Mouse (Mus musculus) left cerebral cortex, adult 2 months (tissue): ENCODE measurements around the gene Acot4. TPM values are rescaled to one million over a fixed set of nuclear protein-coding genes. Genes with fewer than 3 reads are reported as not detected.
"Not testable (repeated sequence)": the region's sequence is repeated elsewhere in the genome, so short reads cannot be mapped to it uniquely, and the experiment has no call there.

ENCODE experiments used
- DNase-seq, 2 experiments: peaks; one replicate each; pipeline ENCODE4 v3.0.0; 2021 to 2022; ENCODE audit warnings: low spot score in 2 of 2, mixed read lengths in 1 of 2; ENCODE audit errors: extremely low spot score in 1 of 2
- H3K27ac ChIP-seq: fragments of 200-600 bp; 2 replicates; pipeline ENCODE4 v1.8.1; 2022
- H3K4me3 ChIP-seq: fragments of 200-600 bp; 2 replicates; pipeline ENCODE4 v1.8.1; 2022
- CTCF ChIP-seq: fragments of 200-600 bp; IDR thresholded peaks from 2 replicates; pipeline ENCODE4 v1.8.1; 2022; ENCODE audit warnings: antibody characterized with exemption, mild to moderate bottlenecking, moderate library complexity
- intact Hi-C: fragments of 180-260 bp; cut with DNase I; formaldehyde crosslinking; loops from one replicate; pipeline ENCODE4 v1.15.1; 2025
- total RNA-seq, 2 experiments: library from RNA; stranded (reverse); gene quantifications; 2 replicates each; pipeline ENCODE4 v1.2.3; 2021

Gene Acot4
- total RNA-seq, 2 experiments from 2014 or later = 2.3 to 2.9 TPM

DNA sequence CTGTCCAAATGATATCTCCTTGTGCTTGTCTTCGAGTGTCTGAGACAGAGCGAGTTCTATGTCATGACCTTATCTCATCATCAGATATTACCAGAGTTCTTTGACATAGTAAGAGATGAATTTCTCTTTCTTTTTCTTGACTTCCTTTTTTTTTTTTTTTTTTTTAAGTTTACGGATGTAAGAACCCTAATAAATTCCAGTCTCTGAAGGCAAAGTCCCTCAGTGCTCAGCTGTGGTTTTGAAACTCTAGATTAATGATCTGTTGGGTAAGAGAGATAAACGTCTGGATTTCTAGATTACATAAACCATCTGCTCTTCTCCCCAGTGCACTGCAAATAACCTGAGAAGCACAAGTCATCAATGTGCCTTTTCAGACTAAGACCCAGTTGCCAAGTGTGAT, 4.1 kb upstream of the Acot4 start:
- intact Hi-C loops = loop anchor here (5.0 to 10.0 kb wide), 2 partner anchors 47 to 319 kb away; partner anchors contain the start of gene Acot2
- TF ChIP-seq CTCF = no peak
- DNase-seq = no peak
- no peak overlapping the region for H3K4me3 ChIP-seq
- no peak overlapping the region for H3K27ac ChIP-seq

DNA sequence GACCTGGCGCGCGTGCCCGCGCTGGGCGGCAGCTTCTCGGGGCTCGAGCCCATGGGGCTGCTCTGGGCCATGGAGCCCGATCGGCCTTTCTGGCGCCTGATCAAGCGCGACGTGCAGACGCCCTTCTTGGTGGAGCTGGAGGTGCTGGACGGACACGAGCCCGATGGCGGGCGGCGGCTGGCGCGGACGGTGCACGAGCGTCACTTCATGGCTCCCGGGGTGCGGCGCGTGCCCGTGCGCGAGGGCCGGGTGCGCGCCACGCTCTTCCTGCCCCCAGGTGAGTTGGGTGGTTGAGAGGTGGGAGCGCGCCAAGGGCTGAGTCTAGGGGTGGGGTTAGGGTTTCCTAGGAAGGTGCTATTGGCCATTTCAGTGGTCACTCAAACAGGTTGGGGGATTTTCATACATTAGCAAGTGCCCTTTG, 522 bp downstream of the Acot4 start, which contains the start of gene Gm49366:
Gm49366 (plus strand) TSS at position 245 of the 421 bp plus-strand sequence.
- Histone ChIP-seq H3K27ac (peak within 1 kb of the TSS; percentile 57), H3K4me3 (peak within 1 kb of the TSS; percentile 57)
- intact Hi-C loops = loop anchor here (10.0 kb wide), 1 partner anchor 324 kb away; no protein-coding TSS in a partner anchor
- DNase-seq = peak; percentile 24 to 40

DNA sequence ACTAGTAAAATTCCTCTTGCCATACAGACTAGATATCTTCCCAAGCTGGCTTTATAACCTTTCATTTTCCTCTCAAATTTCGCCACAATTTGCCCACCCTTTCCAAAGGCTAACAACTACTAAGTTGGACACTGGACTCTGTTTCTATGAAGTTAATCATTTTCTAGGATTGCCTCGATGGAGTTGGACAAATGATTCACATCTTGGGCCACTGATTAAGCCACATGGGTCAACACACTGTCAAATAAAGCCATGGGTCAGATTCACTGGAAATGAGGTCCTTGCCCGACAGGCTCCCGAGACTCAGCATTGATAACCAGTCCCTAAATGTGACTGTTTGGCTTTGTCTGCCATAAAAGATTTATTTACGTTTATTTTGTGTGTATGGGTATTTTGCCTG, 4.1 kb downstream of the Acot4 start:
- no peak overlapping the region for H3K27ac ChIP-seq
- H3K4me3 ChIP-seq = no peak overlapping the region

DNA sequence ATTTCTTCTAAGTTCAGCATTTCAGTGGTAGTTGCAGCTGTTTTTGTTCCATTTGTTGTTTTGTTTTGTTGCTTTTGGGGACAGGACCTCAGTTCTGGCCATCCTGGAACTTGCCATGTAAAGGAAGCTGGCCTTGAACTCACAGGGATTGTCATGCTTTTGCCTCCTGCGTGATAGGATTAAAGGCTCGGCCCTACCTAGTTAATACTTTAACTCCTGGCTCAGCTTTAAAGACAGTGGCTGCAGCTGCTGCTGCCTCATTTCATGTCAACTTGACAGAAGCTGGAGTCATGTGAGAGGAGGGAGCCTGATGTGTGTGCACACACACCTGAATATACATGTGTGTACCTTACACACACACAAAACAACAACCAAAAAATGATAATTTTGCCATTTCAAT, 5.9 kb downstream of the Acot4 start:
- no peak overlapping the region for H3K27ac ChIP-seq
- no peak for DNase-seq
- intact Hi-C loops = no loop called here
- no peak for TF ChIP-seq CTCF
- H3K4me3 ChIP-seq = no peak overlapping the region

More for the DNA sequence above, 4.1 kb downstream of the Acot4 start:
- DNase-seq = no peak
- intact Hi-C loops = no loop called here
- TF ChIP-seq CTCF = no peak

DNA sequence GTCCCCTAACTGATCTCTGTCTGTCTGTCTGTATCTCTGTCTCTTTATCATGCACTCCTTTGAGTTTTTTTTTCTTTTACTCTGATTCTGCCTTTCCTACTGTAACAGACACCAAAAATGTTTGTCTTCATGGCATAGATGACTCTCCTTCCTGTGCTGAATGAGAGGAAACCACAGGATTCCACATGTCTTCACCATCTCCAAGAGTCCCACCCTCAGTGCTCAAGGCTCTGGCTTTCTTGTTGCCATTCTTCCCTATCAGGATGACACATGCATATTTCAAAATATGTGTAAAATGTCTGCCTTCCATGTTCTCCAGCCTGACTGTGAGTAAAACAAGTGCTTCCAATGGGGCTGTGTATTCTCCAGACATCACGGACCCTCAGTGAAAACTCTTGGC, 8.7 kb downstream of the Acot4 start:
- TF ChIP-seq CTCF = no peak
- Histone ChIP-seq H3K4me3 (no peak overlapping the region), H3K27ac (no peak overlapping the region)
- no peak for DNase-seq
- intact Hi-C loops = no loop called here

DNA sequence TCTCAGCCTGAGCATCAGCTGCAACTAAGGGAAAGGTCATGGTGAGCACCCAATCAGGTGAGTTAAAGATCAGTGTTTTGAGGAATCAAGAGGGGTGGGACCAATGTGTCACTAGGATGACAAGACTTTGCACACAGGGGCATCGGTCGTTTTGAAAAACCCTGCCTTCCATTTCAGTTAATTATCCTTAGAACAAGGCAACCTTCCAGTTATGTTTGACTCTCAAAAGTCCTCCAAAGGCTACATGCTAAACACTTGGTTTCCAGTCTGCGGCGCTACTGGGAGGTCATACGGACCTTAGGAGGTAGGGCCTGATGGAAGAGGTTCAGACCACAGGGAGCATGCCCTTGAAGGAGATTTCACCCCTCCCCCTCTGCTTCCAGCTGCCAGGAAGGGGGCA, 12.6 kb downstream of the Acot4 start:
- intact Hi-C loops, H3K27ac ChIP-seq, H3K4me3 ChIP-seq, DNase-seq: not testable (repeated sequence)

DNA sequence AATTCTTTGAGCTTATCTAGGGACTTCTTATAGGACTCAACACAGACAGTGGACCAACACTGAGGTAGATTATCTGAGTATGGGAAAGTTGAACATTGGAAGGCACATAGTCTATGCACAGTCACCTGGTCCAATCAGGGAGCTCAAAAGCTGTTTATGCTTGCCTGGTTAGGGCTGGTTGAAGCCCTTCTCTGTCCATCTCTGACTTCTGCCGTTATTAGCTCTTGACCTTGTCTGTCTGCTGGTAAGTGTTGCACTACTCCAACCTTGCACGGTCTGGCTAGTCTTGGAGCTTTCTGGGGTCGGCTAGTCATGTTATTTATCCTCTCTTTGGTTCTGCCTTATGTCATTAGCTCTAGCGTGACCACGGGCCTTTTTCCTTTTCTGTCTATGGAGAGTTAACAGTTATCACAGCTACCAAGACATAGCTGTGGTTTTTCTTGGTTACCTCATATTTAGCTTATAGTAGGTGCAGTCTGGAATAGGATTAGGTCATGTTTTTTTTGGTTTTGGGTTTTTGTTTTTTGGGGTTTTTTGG, 13.8 kb downstream of the Acot4 start, which contains the start of gene Acot3:
Acot3 (plus strand) TSS at position 208 of the 538 bp plus-strand sequence.
- no peak for DNase-seq
- Histone ChIP-seq H3K27ac (no peak within 1 kb of the TSS), H3K4me3 (peak within 1 kb of the TSS; percentile 51; the same call in 1 of the 2 replicates)
- intact Hi-C loops = no loop called here
- TF ChIP-seq CTCF = no peak

DNA sequence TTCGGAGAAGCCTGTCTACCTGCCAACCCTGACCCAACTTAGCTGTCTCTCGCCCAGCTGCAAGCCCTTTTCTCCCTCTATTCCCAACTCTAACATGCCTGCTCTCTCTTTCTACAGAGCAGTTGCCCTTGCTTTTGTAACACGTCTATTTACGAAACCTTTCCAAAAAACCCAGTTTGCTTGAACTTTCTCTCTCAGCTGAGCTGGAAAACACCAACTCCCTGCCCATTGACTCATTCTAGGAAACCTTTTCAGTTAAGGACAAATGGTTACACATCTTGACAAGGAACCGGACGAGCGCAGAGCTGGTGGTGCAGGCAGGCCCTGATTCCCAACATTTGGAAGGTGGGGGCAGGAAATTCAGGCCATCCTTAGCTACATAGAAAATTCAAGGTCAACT, 14.4 kb downstream of the Acot4 start:
- H3K27ac ChIP-seq = no peak overlapping the region
- H3K4me3 ChIP-seq = no peak overlapping the region
- no peak for DNase-seq
- intact Hi-C loops = no loop called here
- TF ChIP-seq CTCF = no peak

DNA sequence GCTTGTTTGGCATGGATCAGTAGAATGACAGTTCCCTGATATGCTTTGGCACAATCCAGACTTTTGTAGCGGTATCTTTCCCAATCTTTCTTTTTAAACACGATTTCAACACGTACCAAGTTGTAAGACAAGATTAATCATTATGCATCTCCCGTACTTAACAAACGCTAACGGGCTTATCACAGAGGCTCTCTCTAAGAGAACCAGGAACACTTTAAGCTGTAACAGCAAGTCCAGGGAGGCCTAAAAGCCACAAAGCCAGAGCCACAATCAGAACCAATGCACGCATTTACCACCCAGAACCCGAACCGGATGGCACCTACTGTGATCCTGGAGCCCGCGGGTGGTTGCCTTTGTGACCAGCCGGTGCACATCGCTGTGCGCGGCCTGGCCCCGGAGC, 15.0 kb downstream of the Acot4 start:
- peak in 1 of 2 experiments; percentile 22 for DNase-seq
- H3K4me3 ChIP-seq = peak overlapping the region; percentile 51
- intact Hi-C loops = no loop called here
- no peak for TF ChIP-seq CTCF
- no peak overlapping the region for H3K27ac ChIP-seq

DNA sequence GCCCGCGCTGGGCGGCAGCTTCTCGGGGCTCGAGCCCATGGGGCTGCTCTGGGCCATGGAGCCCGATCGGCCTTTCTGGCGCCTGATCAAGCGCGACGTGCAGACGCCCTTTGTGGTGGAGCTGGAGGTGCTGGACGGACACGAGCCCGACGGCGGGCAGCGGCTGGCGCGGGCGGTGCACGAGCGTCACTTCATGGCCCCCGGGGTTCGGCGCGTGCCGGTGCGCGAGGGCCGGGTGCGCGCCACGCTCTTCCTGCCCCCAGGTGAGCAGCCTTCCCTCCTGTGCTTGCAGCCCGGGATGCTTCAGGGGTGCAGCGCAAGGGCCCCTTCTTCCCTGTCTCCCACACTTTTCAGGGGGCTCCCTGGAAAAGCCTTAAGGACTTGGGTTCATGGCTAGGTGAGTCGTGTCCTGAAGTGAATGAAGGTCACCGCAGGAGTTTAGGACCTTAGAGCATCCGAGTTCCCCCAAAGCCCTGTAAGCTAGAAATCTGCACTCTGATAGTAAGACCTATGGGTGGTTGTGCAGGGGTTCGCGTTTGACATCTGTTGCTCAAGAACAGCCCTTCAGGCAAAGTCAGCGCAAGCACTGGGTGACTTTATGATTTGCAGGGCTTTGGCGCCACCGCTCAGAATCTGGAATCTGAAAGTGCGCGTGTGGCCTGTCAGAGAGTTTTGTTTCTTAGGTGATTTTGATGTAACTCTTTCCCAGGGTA, 15.7 kb downstream of the Acot4 start:
- Histone ChIP-seq H3K4me3 (peak overlapping the region; percentile 51), H3K27ac (no peak overlapping the region)
- intact Hi-C loops = no loop called here
- no peak; the same call in 1 of the 2 replicates for TF ChIP-seq CTCF
- DNase-seq = peak; percentile 20 to 23

DNA sequence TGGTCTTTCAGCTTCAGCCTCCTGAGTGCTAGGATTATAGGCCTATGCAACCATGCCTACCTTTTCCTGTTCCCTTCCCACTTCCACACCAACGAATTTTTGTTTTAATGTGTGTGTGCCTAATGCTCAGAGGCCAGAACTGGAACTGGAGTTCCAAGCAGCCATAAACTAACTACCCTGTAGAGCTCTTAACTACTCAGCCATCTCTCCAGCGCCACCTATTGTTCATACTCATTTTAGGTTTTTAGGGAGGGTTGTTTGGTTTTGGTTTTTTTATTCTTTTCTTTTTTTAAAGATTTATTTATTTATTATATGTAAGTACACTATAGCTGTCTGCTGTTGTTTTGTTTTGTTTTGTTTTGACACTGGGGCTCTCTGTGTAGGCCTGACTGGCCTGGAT, 22.8 kb downstream of the Acot4 start:
- TF ChIP-seq CTCF = peak; percentile 70
- intact Hi-C loops = loop anchor here (2.0 to 5.0 kb wide), 2 partner anchors 88 to 349 kb away; no protein-coding TSS in a partner anchor
- no peak overlapping the region for H3K4me3 ChIP-seq
- no peak overlapping the region for H3K27ac ChIP-seq
- no peak for DNase-seq

DNA sequence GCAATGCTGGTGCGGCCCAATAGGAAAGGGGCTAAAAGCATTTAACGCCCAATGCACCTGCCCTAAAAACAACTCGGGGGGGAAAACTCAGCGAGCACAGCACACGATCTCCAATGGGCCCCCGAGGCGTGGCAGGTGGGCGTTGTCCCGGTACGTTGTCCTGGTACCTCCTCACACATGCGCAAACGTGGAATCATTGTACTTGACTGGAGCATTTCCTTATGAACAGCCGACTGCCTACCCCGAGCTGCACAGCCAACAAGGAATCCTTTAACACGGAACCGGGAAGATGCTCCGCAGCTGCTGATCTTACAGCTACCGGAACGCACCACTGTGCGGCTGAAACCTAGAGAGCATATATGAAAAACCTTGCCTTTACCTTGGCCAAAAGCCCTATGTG, 24.2 kb downstream of the Acot4 start:
- intact Hi-C loops = loop anchor here (5.0 kb wide), 1 partner anchor 350 kb away; no protein-coding TSS in a partner anchor
- no peak overlapping the region for H3K4me3 ChIP-seq
- no peak for TF ChIP-seq CTCF
- DNase-seq = no peak
- no peak overlapping the region for H3K27ac ChIP-seq
